Mouse (Mus musculus): Measurements from ENCODE around the gene Usp16.
"Not testable (repeated sequence)": the region's sequence is repeated elsewhere in the genome, so short reads cannot be mapped to it uniquely, and the experiment has no call there.

Usp16 gene

GRCm38 (mm10) chr16:87488605-87489004 lies 34.1 kb downstream of the Usp16 start:
- no peak for DNase-seq

GRCm38 (mm10) chr16:87492191-87492792 lies 37.8 kb downstream of the Usp16 start:
- DNase-seq = not testable (repeated sequence)

- DNase-seq = peak in 1 of 2 experiments; percentile 64
Measured at GRCm38 (mm10) chr16:87494955-87495655, 40.6 kb downstream of the Usp16 start.

- peak; percentile 97 to 98 for DNase-seq
Measured at GRCm38 (mm10) chr16:87495716-87496447, 41.4 kb downstream of the Usp16 start, which contains the start of gene Cct8. Cct8 (minus strand) TSS chr16:87495873.

GRCm38 (mm10) chr16:87496728-87497127 lies 42.2 kb downstream of the Usp16 start:
- DNase-seq = no peak

GRCm38 (mm10) chr16:87497171-87497570 lies 42.7 kb downstream of the Usp16 start:
- DNase-seq = no peak

- no peak for DNase-seq
Measured at GRCm38 (mm10) chr16:87499556-87499955, 45.1 kb downstream of the Usp16 start.

- DNase-seq = no peak
Measured at GRCm38 (mm10) chr16:87501304-87502078, 47.0 kb downstream of the Usp16 start.

GRCm38 (mm10) chr16:87511706-87512105 lies 57.2 kb downstream of the Usp16 start:
- DNase-seq = no peak

GRCm38 (mm10) chr16:87512331-87512730 lies 57.8 kb downstream of the Usp16 start:
- DNase-seq = no peak

GRCm38 (mm10) chr16:87524228-87524627 lies 69.7 kb downstream of the Usp16 start:
- DNase-seq = no peak

- DNase-seq = no peak
Measured at GRCm38 (mm10) chr16:87527553-87528249, 73.2 kb downstream of the Usp16 start.

- DNase-seq = no peak
Measured at GRCm38 (mm10) chr16:87528755-87529154, 74.3 kb downstream of the Usp16 start.
